In genomic region chr10:97689425-97689824, GRCm38 (mm10) we compare ENCODE assay signal across 19 mouse cellular contexts. TPM values are rescaled to one million over a fixed set of nuclear protein-coding genes. Genes with fewer than 3 reads are reported as not detected.
DNase-seq lines count a peak whose midpoint lies in the region; ATAC-seq and TF ChIP-seq lines count a peak whose summit lies in the region.
"Had no signal": no experiment of that assay in that cellular context is flagged by ENCODE, and none has a peak within 500 bp of the region (broad histone marks: within the 10 kb centered on the region; RNA-seq: fewer than 3 reads in every experiment).

No protein-coding gene starts in this region.

- no peak for DNase-seq in cerebellum, adult 2 months
- DNase-seq in heart, adult 2 months, result no peak
- DNase-seq in heart, postnatal 10 days, result no peak
- DNase-seq in lung, embryonic 14.5 days, result peak; percentile 81
- no peak for DNase-seq in lung, adult 2 months
- peak; percentile 42 for DNase-seq in brain, adult 2 months (ENCODE audit: low read depth, low spot score)
- DNase-seq: cerebellum, postnatal 25 days; gastrocnemius, postnatal 14 days; kidney, postnatal 10 days; lung, adult 18-20 months; right cerebral cortex, postnatal 4 days had no signal

- TF ChIP-seq POLR2A in cerebellum, adult 2 months (IDR thresholded peaks at IDR 0.05; ENCODE audit: borderline replicate concordance, insufficient read depth, low read length), result no peak
- TF ChIP-seq POLR2A in heart, adult 2 months (IDR thresholded peaks at IDR 0.05; ENCODE audit: insufficient read depth, low read depth, low read length), result no peak
- TF ChIP-seq POLR2A in lung, adult 2 months (IDR thresholded peaks at IDR 0.05; ENCODE audit: borderline replicate concordance, extremely low read depth, low read depth, low read length), result no peak

- H3K79me2 ChIP-seq in heart, adult 2 months (replicated peaks; ENCODE audit: control insufficient read depth, insufficient read depth, low read length), result no peaks in the 10 kb centered on the region

- no peak for TF ChIP-seq EP300 in heart, adult 2 months (IDR thresholded peaks at IDR 0.05; ENCODE audit: insufficient read depth, low read depth, low read length)

- H3K9ac ChIP-seq in heart, adult 2 months (ENCODE audit: low read depth, low read length), result no peak overlapping the region
- no peak overlapping the region for H3K9ac ChIP-seq in lung, embryonic 14.5 days
- H3K9ac ChIP-seq: heart, embryonic 13.5 days had no signal

- H3K4me1 ChIP-seq in cerebellum, adult 2 months (ENCODE audit: control insufficient read depth, insufficient read depth, low read length), result no peaks in the 10 kb centered on the region
- no peaks in the 10 kb centered on the region for H3K4me1 ChIP-seq in heart, adult 2 months (ENCODE audit: control insufficient read depth, insufficient read depth, low read length)
- H3K4me1 ChIP-seq in lung, embryonic 14.5 days (ENCODE audit: insufficient read depth), result no peaks in the 10 kb centered on the region
- no peaks in the 10 kb centered on the region for H3K4me1 ChIP-seq in lung, adult 2 months (ENCODE audit: control insufficient read depth, insufficient read depth, low read length)
- H3K4me1 ChIP-seq: heart, embryonic 13.5 days had no signal

- no peaks in the 10 kb centered on the region for H3K36me3 ChIP-seq in heart, adult 2 months (ENCODE audit: control insufficient read depth, insufficient read depth, low read length)
- H3K36me3 ChIP-seq in lung, embryonic 14.5 days (ENCODE audit: insufficient read depth), result no peaks in the 10 kb centered on the region
- H3K36me3 ChIP-seq: heart, embryonic 13.5 days had no signal

- no peaks in the 10 kb centered on the region; the same call in 1 of the 2 replicates for H3K9me3 ChIP-seq in lung, embryonic 14.5 days (ENCODE audit: low read depth, low read length)

- WGBS in cerebellum, adult 2 months, result 80% methylated on average over 3 of the region's 3 CpGs
- WGBS in heart, adult 2 months, result 63% methylated on average over 3 of the region's 3 CpGs
- 50% methylated on average over 3 of the region's 3 CpGs for whole genome bisulfite sequencing in lung, embryonic 14.5 days
- 64% methylated on average over 3 of the region's 3 CpGs for WGBS in lung, adult 2 months

- TF ChIP-seq CTCF in cerebellum, adult 2 months (IDR thresholded peaks at IDR 0.05; ENCODE audit: borderline replicate concordance, insufficient read depth, low read depth, low read length), result peak; percentile 32; the same call in 1 of the 2 replicates
- peak; percentile 64 for TF ChIP-seq CTCF in heart, adult 2 months (IDR thresholded peaks at IDR 0.05)
- TF ChIP-seq CTCF in lung, embryonic 14.5 days (IDR thresholded peaks at IDR 0.05; ENCODE audit: low read depth), result peak; percentile 52
- TF ChIP-seq CTCF in lung, adult 2 months (IDR thresholded peaks at IDR 0.05; ENCODE audit: insufficient read depth, low read length), result no peak

- no peak overlapping the region for H3K4me2 ChIP-seq in lung, embryonic 14.5 days
- H3K4me2 ChIP-seq: heart, embryonic 13.5 days had no signal

- intact Hi-C loops in heart, adult 2 months (cut with DNase I), result loop anchor here (1.0 kb wide), 1 partner anchor 344 kb away; no protein-coding TSS in a partner anchor
- intact Hi-C loops in heart, postnatal 10 days (cut with DNase I), result loop anchor here (1.0 to 5.0 kb wide), 2 partner anchors 312 to 344 kb away; no protein-coding TSS in a partner anchor

- H3K27ac ChIP-seq in cerebellum, adult 2 months (ENCODE audit: insufficient read depth, low read length), result no peak overlapping the region
- H3K27ac ChIP-seq in heart, adult 2 months, result no peak overlapping the region
- H3K27ac ChIP-seq in lung, embryonic 14.5 days (ENCODE audit: low read depth), result no peak overlapping the region
- H3K27ac ChIP-seq: heart, embryonic 13.5 days had no signal

- H3K4me3 ChIP-seq in cerebellum, adult 2 months (replicated peaks; ENCODE audit: insufficient read depth, low read depth, low read length), result no peak overlapping the region
- no peak overlapping the region for H3K4me3 ChIP-seq in heart, adult 2 months
- no peak overlapping the region for H3K4me3 ChIP-seq in lung, embryonic 14.5 days (ENCODE audit: low read depth, low read length)
- no peak overlapping the region for H3K4me3 ChIP-seq in lung, adult 2 months (replicated peaks; ENCODE audit: extremely low read depth, low read depth, low read length)
- H3K4me3 ChIP-seq: erythroblast, embryonic 14.5 days; heart, embryonic 13.5 days had no signal

- no peaks in the 10 kb centered on the region for H3K27me3 ChIP-seq in cerebellum, adult 2 months (ENCODE audit: control insufficient read depth, insufficient read depth, low read length)
- no peaks in the 10 kb centered on the region for H3K27me3 ChIP-seq in heart, adult 2 months (ENCODE audit: control insufficient read depth, insufficient read depth, low read length)
- H3K27me3 ChIP-seq in lung, embryonic 14.5 days (ENCODE audit: insufficient read depth, low read length), result no peaks in the 10 kb centered on the region
- H3K27me3 ChIP-seq: heart, embryonic 13.5 days had no signal

- ATAC-seq in cerebellum, adult (ENCODE audit: insufficient number of reproducible peaks, low FRiP score, low TSS enrichment), result no peak
- no peak for ATAC-seq in lung, embryonic 14.5 days (ENCODE audit: insufficient read depth)
- ATAC-seq in megakaryocyte-erythroid progenitor cell, adult 5-6 weeks (replicated peaks; ENCODE audit: low FRiP score, low TSS enrichment, poor library complexity, severe bottlenecking), result no peak

RNA-seq across cellular contexts. Expression of gene Ccer1, which starts 3.4 kb away (rescaled TPM):
- polyA plus RNA-seq in cerebellum, adult 2 months (2012; rRNA removed), result not detected in 2 replicates
- total RNA-seq in heart, adult 2 months (2021), result not detected
- 0.15 TPM in 1 of 2 replicates, not detected in the other for polyA plus RNA-seq in heart, adult 2 months (2012; rRNA removed)
- not detected for total RNA-seq in heart, postnatal 10 days (2021)
- polyA plus RNA-seq in lung, embryonic 14.5 days (2014; fragmentation: Nextera tagmentation; extraction: Ambion mirVana), result not detected in 2 replicates
- not detected in 2 replicates for polyA plus RNA-seq in lung, adult 2 months (2012; rRNA removed)
- not detected in 2 replicates for total RNA-seq in megakaryocyte-erythroid progenitor cell, adult 5-6 weeks (2014; fragmentation: Nextera tagmentation)
- total RNA-seq in megakaryocyte-erythroid progenitor cell, adult 5-6 weeks (2017), result not detected in 2 replicates
- total RNA-seq: ES-E14; gastrocnemius, postnatal 14 days; layer of hippocampus, postnatal 10 days; neutrophil, adult 5-6 weeks had no signal
- polyA plus RNA-seq: erythroblast, embryonic 14.5 days; heart, embryonic 13.5 days; limb, embryonic 11.5 days had no signal

RNA-seq across cellular contexts. Expression of gene C030005K15Rik, which starts 37.1 kb away (rescaled TPM):
- not detected in 2 replicates for polyA plus RNA-seq in cerebellum, adult 2 months (2012; rRNA removed)
- total RNA-seq in heart, adult 2 months (2021), result not detected
- not detected in 2 replicates for polyA plus RNA-seq in heart, adult 2 months (2012; rRNA removed)
- total RNA-seq in heart, postnatal 10 days (2021), result not detected
- polyA plus RNA-seq in lung, embryonic 14.5 days (2014; fragmentation: Nextera tagmentation; extraction: Ambion mirVana), result not detected in 2 replicates
- not detected in 2 replicates for polyA plus RNA-seq in lung, adult 2 months (2012; rRNA removed)
- not detected in 2 replicates for total RNA-seq in megakaryocyte-erythroid progenitor cell, adult 5-6 weeks (2014; fragmentation: Nextera tagmentation)
- not detected in 2 replicates for total RNA-seq in megakaryocyte-erythroid progenitor cell, adult 5-6 weeks (2017)
- total RNA-seq: ES-E14; gastrocnemius, postnatal 14 days; neutrophil, adult 5-6 weeks had no signal
- polyA plus RNA-seq: erythroblast, embryonic 14.5 days; heart, embryonic 13.5 days; limb, embryonic 11.5 days had no signal

RNA-seq across cellular contexts. Expression of gene Epyc, which starts 45.6 kb away (rescaled TPM):
- 0.05 TPM in 1 of 2 replicates, not detected in the other for polyA plus RNA-seq in cerebellum, adult 2 months (2012; rRNA removed)
- total RNA-seq in heart, adult 2 months (2021), result under 1 TPM; 0.42 to 0.61 TPM
- polyA plus RNA-seq in heart, adult 2 months (2012; rRNA removed), result 0.70 and 1.9 TPM in 2 replicates
- under 1 TPM; 0.29 to 0.45 TPM for total RNA-seq in heart, postnatal 10 days (2021)
- polyA plus RNA-seq in lung, embryonic 14.5 days (2014; fragmentation: Nextera tagmentation; extraction: Ambion mirVana), result 1.7 and 1.9 TPM in 2 replicates
- 0.11 TPM in 1 of 2 replicates, not detected in the other for polyA plus RNA-seq in lung, adult 2 months (2012; rRNA removed)
- not detected in 2 replicates for total RNA-seq in megakaryocyte-erythroid progenitor cell, adult 5-6 weeks (2014; fragmentation: Nextera tagmentation)
- total RNA-seq in megakaryocyte-erythroid progenitor cell, adult 5-6 weeks (2017), result not detected in 2 replicates
- total RNA-seq: ES-E14; neutrophil, adult 5-6 weeks had no signal
- polyA plus RNA-seq: erythroblast, embryonic 14.5 days had no signal

Comparison
In these comparisons a context has a peak if more than half of its experiments do, and no peak if none do; other contexts are left out.
1. DNase-seq: peak in lung, embryonic 14.5 days (single experiment) and brain, adult 2 months (single experiment); none in cerebellum, adult 2 months (0 of 2), heart, adult 2 months (0 of 2), heart, postnatal 10 days (0 of 2) and lung, adult 2 months (single experiment).